Mouse (Mus musculus): ENCODE data around the gene Sgk1. TPM values are rescaled to one million over a fixed set of nuclear protein-coding genes. Genes with fewer than 3 reads are reported as not detected.

Gene Sgk1
- polyA plus RNA-seq, 1 experiment = 64.1 TPM

GRCm38 (mm10) chr10:21993515-21994373 is 111.8 kb downstream of the Sgk1 start:
- peak overlapping the region; percentile 99 for H3K27ac ChIP-seq (ENCODE audit: insufficient read depth, low read length)
- H3K4me1 ChIP-seq (ENCODE audit: control insufficient read depth, insufficient read depth, low read length) = peaks cover 2% of the 10 kb centered on the region; the same call in 1 of the 2 replicates
- H3K4me3 ChIP-seq (ENCODE audit: insufficient read depth, low read length) = peak overlapping the region; percentile 82
- TF ChIP-seq POLR2A (IDR thresholded peaks at IDR 0.05; ENCODE audit: extremely low read depth, insufficient read depth, low read length) = no peak
- TF ChIP-seq CTCF (IDR thresholded peaks at IDR 0.05; ENCODE audit: extremely low read depth, insufficient read depth, low read length) = no peak

DNA sequence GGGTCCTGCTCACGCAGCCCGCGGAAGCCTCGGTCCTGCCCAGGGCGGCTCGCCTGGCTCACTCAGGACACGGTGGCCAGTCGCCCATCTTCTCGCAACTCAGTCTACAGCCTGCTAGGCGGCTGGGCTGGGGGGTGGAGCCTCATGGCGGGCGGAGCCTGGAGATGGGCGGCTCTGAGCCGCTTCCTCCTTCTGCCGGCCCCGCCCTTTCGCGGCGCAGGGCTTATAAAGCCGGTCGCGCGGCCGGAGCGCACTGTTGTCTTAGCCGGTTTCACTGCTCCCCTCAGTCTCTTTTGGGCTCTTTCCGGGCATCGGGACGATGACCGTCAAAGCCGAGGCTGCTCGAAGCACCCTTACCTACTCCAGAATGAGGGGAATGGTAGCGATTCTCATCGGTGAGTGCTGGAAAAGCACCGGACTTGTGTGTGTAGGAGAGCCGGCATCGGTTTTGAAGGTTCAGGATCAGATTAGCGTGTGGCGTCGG is 112.5 kb downstream of the Sgk1 start:
- peaks cover 2% of the 10 kb centered on the region; the same call in 1 of the 2 replicates for H3K4me1 ChIP-seq (ENCODE audit: control insufficient read depth, insufficient read depth, low read length)
- H3K27ac ChIP-seq (ENCODE audit: insufficient read depth, low read length) = peak overlapping the region; percentile 99
- TF ChIP-seq CTCF (IDR thresholded peaks at IDR 0.05; ENCODE audit: extremely low read depth, insufficient read depth, low read length) (no peak), POLR2A (IDR thresholded peaks at IDR 0.05; ENCODE audit: extremely low read depth, insufficient read depth, low read length) (peak; percentile 98)
- H3K4me3 ChIP-seq (ENCODE audit: insufficient read depth, low read length) = peak overlapping the region; percentile 82

- H3K4me3 ChIP-seq (ENCODE audit: insufficient read depth, low read length) = peak overlapping the region; percentile 82
- H3K27ac ChIP-seq (ENCODE audit: insufficient read depth, low read length) = peak overlapping the region; percentile 18
- peaks cover 4% of the 10 kb centered on the region for H3K4me1 ChIP-seq (ENCODE audit: control insufficient read depth, insufficient read depth, low read length)
- TF ChIP-seq POLR2A (IDR thresholded peaks at IDR 0.05; ENCODE audit: extremely low read depth, insufficient read depth, low read length) (no peak), CTCF (IDR thresholded peaks at IDR 0.05; ENCODE audit: extremely low read depth, insufficient read depth, low read length) (peak; percentile 16; the same call in 1 of the 2 replicates)
Observed at GRCm38 (mm10) chr10:21995221-21995620, 113.2 kb downstream of the Sgk1 start.

GRCm38 (mm10) chr10:21995661-21996308 is 113.8 kb downstream of the Sgk1 start:
- Histone ChIP-seq H3K4me1 (ENCODE audit: control insufficient read depth, insufficient read depth, low read length) (peaks cover 4% of the 10 kb centered on the region), H3K27ac (ENCODE audit: insufficient read depth, low read length) (no peak overlapping the region)
- TF ChIP-seq POLR2A (IDR thresholded peaks at IDR 0.05; ENCODE audit: extremely low read depth, insufficient read depth, low read length) (no peak), CTCF (IDR thresholded peaks at IDR 0.05; ENCODE audit: extremely low read depth, insufficient read depth, low read length) (peak; percentile 60)

DNA sequence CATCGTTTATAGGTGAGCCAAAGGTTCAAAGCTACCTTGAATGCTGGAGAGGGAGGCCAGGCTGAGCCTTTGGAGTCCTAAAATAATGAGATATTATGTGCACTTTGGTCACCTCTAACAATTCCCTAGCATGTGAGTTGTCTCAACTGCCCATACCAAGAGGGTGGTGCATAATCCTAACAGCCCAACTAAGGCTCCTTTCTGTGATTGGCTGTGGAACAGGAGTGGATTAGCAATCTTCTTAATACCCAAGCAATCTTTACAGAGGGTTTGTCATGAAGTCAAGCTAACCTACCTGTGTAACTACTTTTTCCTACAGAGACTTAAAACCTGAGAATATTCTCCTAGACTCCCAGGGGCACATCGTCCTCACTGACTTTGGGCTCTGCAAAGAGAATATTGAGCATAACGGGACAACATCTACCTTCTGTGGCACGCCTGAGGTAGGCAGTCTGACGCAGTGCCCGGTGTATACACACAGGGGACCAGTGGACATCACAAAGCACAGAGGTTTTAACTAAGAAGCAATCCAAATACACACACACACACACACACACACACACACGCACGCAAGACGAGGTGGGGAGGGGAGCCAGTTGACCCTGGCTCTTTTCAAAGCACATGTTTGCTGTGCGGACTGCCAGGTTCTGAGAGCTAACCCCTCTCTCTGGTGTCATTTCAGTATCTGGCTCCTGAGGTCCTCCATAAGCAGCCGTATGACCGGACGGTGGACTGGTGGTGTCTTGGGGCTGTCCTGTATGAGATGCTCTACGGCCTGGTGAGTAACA is 114.9 kb downstream of the Sgk1 start:
- no peak for TF ChIP-seq CTCF (IDR thresholded peaks at IDR 0.05; ENCODE audit: extremely low read depth, insufficient read depth, low read length)
- no peak for TF ChIP-seq POLR2A (IDR thresholded peaks at IDR 0.05; ENCODE audit: extremely low read depth, insufficient read depth, low read length)
- H3K27ac ChIP-seq (ENCODE audit: insufficient read depth, low read length) = peak overlapping the region; percentile 22; the same call in 1 of the 2 replicates
- peaks cover 2% of the 10 kb centered on the region for H3K4me1 ChIP-seq (ENCODE audit: control insufficient read depth, insufficient read depth, low read length)
- H3K4me3 ChIP-seq (ENCODE audit: insufficient read depth, low read length) = peak overlapping the region; percentile 82

More at GRCm38 (mm10) chr10:21995661-21996308, 113.8 kb downstream of the Sgk1 start:
- H3K4me3 ChIP-seq (ENCODE audit: insufficient read depth, low read length) = peak overlapping the region; percentile 82

- H3K4me1 ChIP-seq (ENCODE audit: control insufficient read depth, insufficient read depth, low read length) = peaks cover 2% of the 10 kb centered on the region
- H3K27ac ChIP-seq (ENCODE audit: insufficient read depth, low read length) = no peak overlapping the region
- peak overlapping the region; percentile 82 for H3K4me3 ChIP-seq (ENCODE audit: insufficient read depth, low read length)
- TF ChIP-seq POLR2A (IDR thresholded peaks at IDR 0.05; ENCODE audit: extremely low read depth, insufficient read depth, low read length) = no peak
Observed at GRCm38 (mm10) chr10:21997550-21998204, 115.7 kb downstream of the Sgk1 start.

DNA sequence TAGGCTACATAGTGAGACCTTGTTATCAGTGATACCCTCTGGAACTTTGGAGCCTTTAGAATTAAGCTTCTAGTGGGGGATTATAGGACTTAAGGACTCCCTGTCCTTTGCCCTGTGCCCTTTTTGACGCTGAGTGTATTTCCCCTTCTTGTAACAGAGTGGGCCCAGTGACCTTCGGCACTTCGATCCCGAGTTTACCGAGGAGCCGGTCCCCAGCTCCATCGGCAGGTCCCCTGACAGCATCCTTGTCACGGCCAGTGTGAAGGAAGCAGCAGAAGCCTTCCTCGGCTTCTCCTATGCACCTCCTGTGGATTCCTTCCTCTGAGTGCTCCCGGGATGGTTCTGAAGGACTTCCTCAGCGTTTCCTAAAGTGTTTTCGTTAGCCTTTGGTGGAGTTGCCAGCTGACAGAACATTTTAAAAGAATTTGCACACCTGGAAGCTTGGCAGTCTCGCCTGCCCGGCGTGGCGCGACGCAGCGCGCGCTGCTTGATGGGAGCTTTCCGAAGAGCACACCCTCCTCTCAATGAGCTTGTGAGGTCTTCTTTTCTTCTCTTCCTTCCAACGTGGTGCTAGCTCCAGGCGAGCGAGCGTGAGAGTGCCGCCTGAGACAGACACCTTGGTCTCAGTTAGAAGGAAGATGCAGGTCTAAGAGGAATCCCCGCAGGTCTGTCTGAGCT is 116.7 kb downstream of the Sgk1 start:
- TF ChIP-seq POLR2A (IDR thresholded peaks at IDR 0.05; ENCODE audit: extremely low read depth, insufficient read depth, low read length) (0 out of 2 replicates have a peak, but pooled peaks have one; percentile 31), CTCF (IDR thresholded peaks at IDR 0.05; ENCODE audit: extremely low read depth, insufficient read depth, low read length) (no peak)
- Histone ChIP-seq H3K4me1 (ENCODE audit: control insufficient read depth, insufficient read depth, low read length) (peaks cover 2% of the 10 kb centered on the region), H3K4me3 (ENCODE audit: insufficient read depth, low read length) (peak overlapping the region; percentile 82), H3K27ac (ENCODE audit: insufficient read depth, low read length) (0 out of 2 replicates have a peak overlapping the region, but pooled peaks have one; percentile 17)

Measured in cortical plate, adult 2 months (tissue).